Mouse (Mus musculus) liver, adult 2 months (tissue): ENCODE data around the gene 2410137M14Rik. TPM values are rescaled to one million over a fixed set of nuclear protein-coding genes. Genes with fewer than 3 reads are reported as not detected.

Experiments
- DNase-seq: peaks from one replicate; pipeline ENCODE4 v3.0.0-alpha.2; 2011; ENCODE audit warnings: low read depth, low spot score; ENCODE audit errors: extremely low read depth
- H3K27ac ChIP-seq: fragments of 200-500 bp; replicated peaks from 2 replicates; pipeline ENCODE4 v1.5.1; 2012; ENCODE audit warnings: low read depth, mild to moderate bottlenecking, control low read depth, inconsistent platforms, low read length; ENCODE audit not compliant: insufficient read depth
- H3K27me3 ChIP-seq: fragments of 200-500 bp; 2 replicates; pipeline ENCODE4 v1.6.1; 2012; ENCODE audit warnings: mild to moderate bottlenecking, moderate library complexity, low read length, inconsistent platforms; ENCODE audit not compliant: control insufficient read depth, insufficient read depth
- H3K36me3 ChIP-seq: fragments of 200-500 bp; 2 replicates; pipeline ENCODE4 v1.6.1; 2012; ENCODE audit warnings: low read length, inconsistent platforms; ENCODE audit not compliant: control insufficient read depth, insufficient read depth
- H3K4me1 ChIP-seq: fragments of 200-500 bp; 2 replicates; pipeline ENCODE4 v1.6.1; 2011; ENCODE audit warnings: low read length; ENCODE audit not compliant: control insufficient read depth, insufficient read depth
- H3K4me3 ChIP-seq: fragments of 200-500 bp; 2 replicates; pipeline ENCODE4 v1.5.1; 2011; ENCODE audit warnings: low read depth, mild to moderate bottlenecking, control low read depth, low read length, moderate library complexity; ENCODE audit not compliant: insufficient read depth
- H3K79me2 ChIP-seq: fragments of 200-500 bp; 2 replicates; pipeline ENCODE4 v1.6.1; 2012; ENCODE audit warnings: inconsistent platforms, mild to moderate bottlenecking, low read length, moderate library complexity; ENCODE audit not compliant: control insufficient read depth, insufficient read depth
- H3K9ac ChIP-seq: fragments of 200-500 bp; 2 replicates; pipeline ENCODE4 v1.6.1; 2012; ENCODE audit warnings: low read depth, mild to moderate bottlenecking, control low read depth, inconsistent platforms, low read length
- CTCF ChIP-seq: fragments of 200-500 bp; IDR thresholded peaks from 2 replicates; pipeline ENCODE4 v1.5.1; 2011; ENCODE audit warnings: low read depth, low read length, control low read depth
- POLR2A ChIP-seq: fragments of 200-500 bp; IDR thresholded peaks from 2 replicates; pipeline ENCODE4 v1.6.1; 2011; ENCODE audit warnings: low read length, control low read depth; ENCODE audit not compliant: insufficient read depth; ENCODE audit errors: extremely low read depth
- WGBS: fragments of 180-500 bp; shearing (Covaris S2); methylation state at CpG from one replicate; pipeline ENCODE4 v1.1.7; 2018; 5-methylcytosine and 5-hydroxymethylcytosine counted together
- polyA plus RNA-seq: library from polyadenylated mRNA; depleted of rRNA; stranded (reverse); fragments of >200 nt; gene quantifications from 2 replicates; pipeline ENCODE4 v1.2.3, GENCODE M21; 2012
- total RNA-seq: library from RNA; depleted of rRNA; stranded (reverse); fragments of >200 nt; gene quantifications from 2 replicates; pipeline ENCODE4 v1.2.3, GENCODE M21; 2014

2410137M14Rik gene
- total and polyA plus RNA-seq, 2 experiments, result not detected

DNA sequence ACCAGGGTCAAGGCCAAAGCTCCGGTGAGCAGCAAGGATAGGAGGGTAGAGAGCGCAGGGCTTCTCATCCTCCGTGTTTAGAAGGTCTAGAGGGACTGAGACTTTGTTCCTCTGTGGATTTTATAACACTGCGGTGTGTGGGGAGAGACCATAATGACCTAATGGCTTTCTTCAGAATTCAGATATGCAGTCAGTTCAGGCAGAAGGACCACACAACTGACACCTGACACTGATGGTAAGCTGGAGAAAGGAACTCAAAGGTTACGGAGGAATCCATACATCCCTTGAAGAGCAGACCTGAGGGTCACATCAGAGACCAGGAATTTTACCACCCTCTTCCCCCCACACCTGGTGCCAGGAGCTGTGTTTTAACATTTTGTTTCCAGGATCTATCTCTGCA, 8.4 kb upstream of the 2410137M14Rik start, which contains the start of gene H2-M5:
TSS of gene H2-M5 (minus strand) at position 101 of the 400 bp plus-strand sequence.
- 29% methylated on average over 5 of the region's 5 CpGs for WGBS
- H3K36me3 ChIP-seq, result no peaks in the 10 kb centered on the region
- H3K4me3 ChIP-seq, result no peak within 1 kb of the TSS
- no peaks in the 10 kb centered on the region for H3K79me2 ChIP-seq
- H3K9ac ChIP-seq, result no peak within 1 kb of the TSS
- DNase-seq, result no peak
- TF ChIP-seq CTCF, result no peak
- no peak for TF ChIP-seq POLR2A
- no peaks in the 10 kb centered on the region for H3K4me1 ChIP-seq
- H3K27me3 ChIP-seq, result peaks cover 7% of the 10 kb centered on the region; the same call in 1 of the 2 replicates
- no peak within 1 kb of the TSS for H3K27ac ChIP-seq

DNA sequence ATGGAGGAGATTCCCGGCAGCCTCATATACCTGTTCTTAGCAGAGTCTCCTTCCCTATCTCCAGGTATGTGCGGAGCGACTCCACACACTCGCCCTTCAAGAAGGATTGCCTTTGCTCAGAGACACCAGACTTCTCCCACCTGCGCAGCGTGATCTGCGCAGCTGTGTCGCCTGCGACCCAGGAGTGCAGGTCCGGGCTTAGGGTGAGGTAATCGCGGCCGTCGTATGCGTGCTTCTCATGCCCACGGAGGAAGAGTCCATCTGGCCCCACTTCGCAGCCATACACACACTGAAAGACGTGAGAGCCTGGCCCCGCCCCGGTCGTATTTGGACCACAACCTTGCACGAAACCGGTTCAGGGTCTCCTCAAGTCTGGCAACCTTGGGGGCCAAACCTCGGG, 7.4 kb upstream of the 2410137M14Rik start:
- TF ChIP-seq CTCF (no peak), POLR2A (no peak)
- no peak overlapping the region for H3K9ac ChIP-seq
- H3K4me3 ChIP-seq, result no peak overlapping the region
- no peak overlapping the region for H3K27ac ChIP-seq
- no peaks in the 10 kb centered on the region for H3K36me3 ChIP-seq
- DNase-seq, result no peak
- no peaks in the 10 kb centered on the region for H3K79me2 ChIP-seq
- 7% methylated on average over 24 of the region's 24 CpGs for WGBS
- no peaks in the 10 kb centered on the region for H3K4me1 ChIP-seq
- peaks cover 7% of the 10 kb centered on the region; the same call in 1 of the 2 replicates for H3K27me3 ChIP-seq

DNA sequence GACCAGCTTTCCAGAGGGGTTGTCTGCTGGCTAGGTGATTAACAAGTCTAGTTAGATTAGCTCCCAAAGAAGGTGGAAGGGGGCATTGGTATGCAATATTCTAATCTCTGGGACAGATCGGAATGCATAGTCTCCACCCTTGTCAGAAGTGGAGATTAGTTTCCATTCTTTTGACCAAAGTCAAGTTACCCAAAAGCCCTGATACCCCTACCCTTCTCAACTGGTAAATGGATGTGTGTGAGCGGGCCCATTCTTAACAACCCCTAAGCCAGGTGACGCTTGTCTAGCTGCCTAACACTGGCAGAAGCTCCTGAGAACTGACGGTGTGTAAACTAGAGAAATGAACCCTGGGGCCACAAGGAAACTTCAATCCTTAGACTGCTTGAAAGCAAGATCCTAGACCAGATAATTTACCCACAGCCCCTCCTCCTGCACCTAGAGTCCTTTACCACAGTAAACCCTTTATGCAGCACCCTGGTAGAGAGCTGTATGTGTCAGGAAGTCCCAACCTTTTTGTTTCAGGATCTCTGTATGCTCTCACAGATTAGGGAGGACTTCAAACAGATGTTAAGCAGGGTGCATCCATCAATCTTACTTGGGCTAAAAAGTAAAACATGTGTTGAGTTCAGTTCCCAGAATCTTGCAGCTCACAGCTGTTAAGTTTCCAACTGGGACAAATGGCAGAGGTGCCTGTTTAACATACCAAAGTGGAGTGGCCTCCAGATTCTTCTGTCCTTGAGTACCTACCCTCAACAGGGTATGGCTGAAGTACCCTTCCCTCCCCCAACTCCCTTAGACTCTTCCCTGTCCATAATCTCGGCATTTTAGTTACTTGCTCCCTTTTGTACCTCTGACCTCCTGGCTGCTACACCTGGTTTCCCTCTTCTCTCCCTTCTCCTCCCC, 1.5 kb upstream of the 2410137M14Rik start:
- H3K4me3 ChIP-seq, result no peak overlapping the region
- H3K36me3 ChIP-seq, result no peaks in the 10 kb centered on the region
- H3K27ac ChIP-seq, result no peak overlapping the region
- no peaks in the 10 kb centered on the region for H3K79me2 ChIP-seq
- 70% methylated on average over 5 of the region's 5 CpGs for WGBS
- peaks cover 3% of the 10 kb centered on the region; the same call in 1 of the 2 replicates for H3K27me3 ChIP-seq
- TF ChIP-seq POLR2A, result no peak
- TF ChIP-seq CTCF, result no peak
- DNase-seq, result no peak
- H3K9ac ChIP-seq, result no peak overlapping the region
- H3K4me1 ChIP-seq, result no peaks in the 10 kb centered on the region

DNA sequence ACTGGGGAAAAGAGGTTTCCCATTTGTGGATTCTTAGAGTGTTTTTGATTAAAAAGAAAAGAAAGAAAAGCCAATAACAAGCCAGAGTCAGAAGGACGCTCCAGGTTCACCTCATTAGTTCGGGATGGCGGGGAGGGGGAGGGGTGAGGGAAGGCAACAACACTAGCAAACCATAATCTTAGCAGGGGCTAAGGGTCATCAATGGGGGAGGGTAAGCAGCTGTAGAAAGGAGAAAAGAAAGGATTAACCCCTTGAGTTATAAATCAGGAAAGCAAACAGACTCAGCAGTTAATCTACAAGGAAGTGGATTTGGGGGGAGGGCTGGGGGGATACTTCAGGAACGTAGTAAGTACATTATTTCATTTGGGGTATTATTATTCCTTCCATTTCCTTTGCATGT, 808 bp upstream of the 2410137M14Rik start:
- 28% methylated on average over 4 of the region's 4 CpGs for WGBS
- TF ChIP-seq CTCF, result no peak
- TF ChIP-seq POLR2A, result no peak
- H3K27ac ChIP-seq, result no peak overlapping the region
- no peak overlapping the region for H3K4me3 ChIP-seq
- peaks cover 3% of the 10 kb centered on the region; the same call in 1 of the 2 replicates for H3K27me3 ChIP-seq
- no peak overlapping the region for H3K9ac ChIP-seq
- no peaks in the 10 kb centered on the region for H3K79me2 ChIP-seq
- no peaks in the 10 kb centered on the region for H3K4me1 ChIP-seq
- no peak for DNase-seq
- no peaks in the 10 kb centered on the region for H3K36me3 ChIP-seq

DNA sequence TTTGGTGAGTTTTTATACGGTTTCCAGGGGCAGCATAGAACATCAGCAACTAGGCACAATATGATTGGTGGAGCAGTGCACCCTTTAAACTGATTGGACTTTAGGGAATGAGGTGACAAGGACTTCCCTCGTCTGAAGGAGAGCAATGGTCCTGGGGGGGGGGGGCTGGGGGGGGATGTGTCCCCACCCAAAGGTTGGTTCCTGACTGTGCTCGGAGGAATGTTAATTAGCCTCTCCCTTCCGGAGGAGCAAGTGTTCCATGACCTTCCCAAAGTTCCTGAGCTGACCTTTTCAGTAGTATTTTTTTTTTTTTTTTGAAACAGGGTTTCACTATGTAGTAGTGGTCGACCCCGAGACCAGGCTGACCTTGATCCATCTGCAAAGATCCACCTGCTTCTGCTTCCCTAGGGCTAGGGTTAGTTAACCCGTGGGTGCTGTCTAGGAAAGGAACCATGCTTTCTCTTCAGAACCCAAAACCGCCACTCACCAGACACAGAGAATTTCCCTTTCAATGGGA, 7.7 kb downstream of the 2410137M14Rik start:
- no peak for DNase-seq
- TF ChIP-seq POLR2A (no peak), CTCF (no peak)

DNA sequence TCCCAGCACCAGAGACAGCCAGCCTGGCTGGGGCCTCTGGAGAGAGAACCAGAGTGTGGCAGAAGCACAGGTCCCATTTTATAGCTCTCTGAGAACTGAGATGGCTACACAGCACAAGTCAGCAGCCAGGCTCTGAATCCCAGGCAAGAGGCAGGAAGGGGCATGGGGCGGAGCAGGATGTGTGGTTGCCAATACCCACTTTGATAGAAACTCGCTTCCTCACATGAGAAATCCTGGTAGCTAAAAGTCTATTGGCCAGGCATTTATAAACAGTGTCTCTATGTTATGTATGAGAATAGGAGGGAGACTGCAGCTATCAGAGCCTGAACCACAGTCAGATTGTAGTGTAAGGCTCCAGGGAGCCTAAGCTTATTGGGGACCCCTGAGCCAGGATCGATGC, 8.2 kb downstream of the 2410137M14Rik start:
- no peaks in the 10 kb centered on the region for H3K4me1 ChIP-seq
- TF ChIP-seq POLR2A (no peak), CTCF (no peak)
- no peak for DNase-seq
- H3K27ac ChIP-seq, result no peak overlapping the region
- H3K4me3 ChIP-seq, result no peak overlapping the region
- H3K27me3 ChIP-seq, result no peaks in the 10 kb centered on the region
- H3K79me2 ChIP-seq, result no peaks in the 10 kb centered on the region
- no peak overlapping the region for H3K9ac ChIP-seq
- 77% methylated on average over 3 of the region's 3 CpGs for WGBS
- no peaks in the 10 kb centered on the region for H3K36me3 ChIP-seq

More for the DNA sequence above, 7.7 kb downstream of the 2410137M14Rik start:
- H3K27me3 ChIP-seq, result no peaks in the 10 kb centered on the region
- no peaks in the 10 kb centered on the region for H3K79me2 ChIP-seq
- WGBS, result 75% methylated on average over 8 of the region's 8 CpGs
- H3K4me3 ChIP-seq, result no peak overlapping the region
- no peaks in the 10 kb centered on the region for H3K36me3 ChIP-seq
- no peaks in the 10 kb centered on the region for H3K4me1 ChIP-seq
- H3K9ac ChIP-seq, result no peak overlapping the region
- no peak overlapping the region for H3K27ac ChIP-seq
